Mouse (Mus musculus) intestine, embryonic 16.5 days (tissue): ENCODE results near the gene Bpifb1. TPM values are rescaled to one million over a fixed set of nuclear protein-coding genes. Genes with fewer than 3 reads are reported as not detected.
"Not testable (repeated sequence)": the region's sequence is repeated elsewhere in the genome, so short reads cannot be mapped to it uniquely, and the experiment has no call there.

Experiments
- ATAC-seq: fragments of 200-750 bp; cut with Nextera tagmentation; 2 replicates; pipeline ENCODE4 v1.8.0; 2017; ENCODE audit warnings: moderate TSS enrichment, moderate library complexity
- H3K27ac ChIP-seq: fragments of 300-500 bp; sonication (generic); 2 replicates; pipeline ENCODE4 v1.5.1; 2014; ENCODE audit warnings: mild to moderate bottlenecking, low read length
- H3K27me3 ChIP-seq: fragments of 300-500 bp; sonication (generic); replicated peaks from 2 replicates; pipeline ENCODE4 v1.6.1; 2014; ENCODE audit warnings: low read length, control low read depth, mixed read lengths; ENCODE audit not compliant: control insufficient read depth, insufficient read depth
- H3K36me3 ChIP-seq: fragments of 300-500 bp; sonication (generic); 2 replicates; pipeline ENCODE4 v1.6.1; 2014; ENCODE audit warnings: low read length, control low read depth; ENCODE audit not compliant: control insufficient read depth, insufficient read depth
- H3K4me1 ChIP-seq: fragments of 300-500 bp; sonication (generic); 2 replicates; pipeline ENCODE4 v1.6.1; 2014; ENCODE audit warnings: low read length, control low read depth, mixed read lengths; ENCODE audit not compliant: control insufficient read depth, insufficient read depth
- H3K4me2 ChIP-seq: fragments of 300-500 bp; sonication (generic); 2 replicates; pipeline ENCODE4 v1.6.1; 2014; ENCODE audit warnings: low read depth, low read length, control low read depth
- H3K4me3 ChIP-seq: fragments of 300-500 bp; sonication (generic); 2 replicates; pipeline ENCODE4 v1.5.1; 2014; ENCODE audit warnings: mild to moderate bottlenecking, low read length
- H3K9ac ChIP-seq: fragments of 300-500 bp; sonication (generic); 2 replicates; pipeline ENCODE4 v1.6.1; 2014; ENCODE audit warnings: low read depth, low read length
- H3K9me3 ChIP-seq: fragments of 300-500 bp; sonication (generic); 2 replicates; pipeline ENCODE4 v1.6.1; 2016; ENCODE audit warnings: low read length, control low read depth; ENCODE audit not compliant: control insufficient read depth
- WGBS: fragments of 180-500 bp; shearing (Covaris S2); extraction: QIAGEN DNeasy Blood & Tissue Kit; methylation state at CpG from one replicate; pipeline ENCODE4 v1.1.7; 2014; 5-methylcytosine and 5-hydroxymethylcytosine counted together
- polyA plus RNA-seq: library from polyadenylated mRNA; unstranded; fragments of >200 nt; fragmentation: Nextera tagmentation; extraction: Ambion mirVana; gene quantifications from 2 replicates; pipeline ENCODE4 v1.2.1, GENCODE M21; 2015

Gene Bpifb1
- polyA plus RNA-seq, 1 experiment from 2014 or later, result 0.10 TPM

- 85% methylated on average over 5 of the region's 5 CpGs for WGBS
Observed at GRCm38 (mm10) chr2:154227830-154228229, 37.2 kb downstream of the Bpifb1 start.

GRCm38 (mm10) chr2:154233426-154233825 lies 42.8 kb downstream of the Bpifb1 start:
- Histone ChIP-seq H3K27me3 (no peaks in the 10 kb centered on the region), H3K4me3 (no peak overlapping the region), H3K27ac (no peak overlapping the region), H3K9ac (no peak overlapping the region), H3K4me2 (no peak overlapping the region), H3K9me3 (no peaks in the 10 kb centered on the region), H3K4me1 (no peaks in the 10 kb centered on the region), H3K36me3 (no peaks in the 10 kb centered on the region)
- no peak for ATAC-seq
- WGBS, result 93% methylated on average over 6 of the region's 6 CpGs

More at GRCm38 (mm10) chr2:154227830-154228229, 37.2 kb downstream of the Bpifb1 start:
- Histone ChIP-seq H3K27ac (no peak overlapping the region), H3K27me3 (no peaks in the 10 kb centered on the region), H3K9ac (no peak overlapping the region), H3K4me2 (no peak overlapping the region), H3K9me3 (no peaks in the 10 kb centered on the region), H3K4me3 (no peak overlapping the region), H3K4me1 (peaks cover 6% of the 10 kb centered on the region), H3K36me3 (no peaks in the 10 kb centered on the region)
- ATAC-seq, result no peak

- Histone ChIP-seq H3K4me2 (no peak overlapping the region), H3K4me1 (no peaks in the 10 kb centered on the region), H3K9me3 (no peaks in the 10 kb centered on the region), H3K4me3 (no peak overlapping the region), H3K27me3 (no peaks in the 10 kb centered on the region), H3K36me3 (no peaks in the 10 kb centered on the region), H3K9ac (no peak overlapping the region), H3K27ac (no peak overlapping the region)
- no peak for ATAC-seq
- WGBS, result 78% methylated on average over 6 of the region's 6 CpGs
Observed at GRCm38 (mm10) chr2:154240771-154241170, 50.2 kb downstream of the Bpifb1 start.

GRCm38 (mm10) chr2:154242726-154243125 lies 52.1 kb downstream of the Bpifb1 start:
- H3K4me2 ChIP-seq, H3K4me1 ChIP-seq, H3K36me3 ChIP-seq, H3K9ac ChIP-seq, H3K9me3 ChIP-seq, H3K4me3 ChIP-seq, ATAC-seq, H3K27me3 ChIP-seq, H3K27ac ChIP-seq: not testable (repeated sequence)
- WGBS, result 95% methylated on average over 11 of the region's 12 CpGs

GRCm38 (mm10) chr2:154243356-154244036 lies 52.9 kb downstream of the Bpifb1 start:
- Histone ChIP-seq H3K9ac (no peak overlapping the region), H3K4me3 (no peak overlapping the region), H3K27me3 (no peaks in the 10 kb centered on the region), H3K4me1 (no peaks in the 10 kb centered on the region), H3K36me3 (no peaks in the 10 kb centered on the region), H3K9me3 (no peaks in the 10 kb centered on the region), H3K27ac (no peak overlapping the region), H3K4me2 (no peak overlapping the region)
- 89% methylated on average over 10 of the region's 10 CpGs for WGBS
- no peak for ATAC-seq

- Histone ChIP-seq H3K4me1 (no peaks in the 10 kb centered on the region), H3K4me3 (no peak overlapping the region), H3K9ac (no peak overlapping the region), H3K27me3 (no peaks in the 10 kb centered on the region), H3K9me3 (no peaks in the 10 kb centered on the region), H3K27ac (no peak overlapping the region), H3K36me3 (no peaks in the 10 kb centered on the region), H3K4me2 (no peak overlapping the region)
- no peak for ATAC-seq
- 91% methylated on average over 5 of the region's 5 CpGs for whole genome bisulfite sequencing
Observed at GRCm38 (mm10) chr2:154245322-154245721, 54.7 kb downstream of the Bpifb1 start.

GRCm38 (mm10) chr2:154255254-154255653 lies 64.6 kb downstream of the Bpifb1 start:
- H3K9me3 ChIP-seq, H3K4me3 ChIP-seq, H3K4me1 ChIP-seq, ATAC-seq, H3K27ac ChIP-seq, H3K36me3 ChIP-seq, H3K27me3 ChIP-seq, H3K4me2 ChIP-seq, H3K9ac ChIP-seq: not testable (repeated sequence)
- WGBS, result 76% methylated on average over 2 of the region's 4 CpGs

GRCm38 (mm10) chr2:154255770-154256169 lies 65.2 kb downstream of the Bpifb1 start:
- WGBS, result 73% methylated on average over 4 of the region's 4 CpGs

GRCm38 (mm10) chr2:154257554-154257953 lies 66.9 kb downstream of the Bpifb1 start, which contains the start of gene Bpifb9a:
Bpifb9a (plus strand) TSS chr2:154257854.
- not testable (repeated sequence) for H3K27me3 ChIP-seq, H3K36me3 ChIP-seq, H3K4me2 ChIP-seq, H3K4me1 ChIP-seq, ATAC-seq, H3K9ac ChIP-seq, H3K9me3 ChIP-seq, H3K27ac ChIP-seq, H3K4me3 ChIP-seq
- 78% methylated on average over 5 of the region's 5 CpGs for WGBS

More at GRCm38 (mm10) chr2:154255770-154256169, 65.2 kb downstream of the Bpifb1 start:
- H3K4me3 ChIP-seq, result no peak overlapping the region
- no peak overlapping the region for H3K4me2 ChIP-seq
- no peaks in the 10 kb centered on the region for H3K27me3 ChIP-seq
- no peak for ATAC-seq
- no peak overlapping the region for H3K27ac ChIP-seq
- H3K36me3 ChIP-seq, result no peaks in the 10 kb centered on the region
- no peaks in the 10 kb centered on the region for H3K9me3 ChIP-seq
- H3K4me1 ChIP-seq, result no peaks in the 10 kb centered on the region
- no peak overlapping the region for H3K9ac ChIP-seq

- H3K4me3 ChIP-seq, H3K36me3 ChIP-seq, ATAC-seq, H3K4me2 ChIP-seq, H3K9me3 ChIP-seq, H3K4me1 ChIP-seq, H3K9ac ChIP-seq, H3K27me3 ChIP-seq, H3K27ac ChIP-seq: not testable (repeated sequence)
- 73% methylated on average over 3 of the region's 3 CpGs for WGBS
Observed at GRCm38 (mm10) chr2:154264397-154264796, 73.8 kb downstream of the Bpifb1 start.
